Mouse (Mus musculus) forelimb bud, embryonic 11.5 days (tissue): Measurements from ENCODE around the gene Usp47.
A peak's percentile ranks its signal among the peaks of the same experiment; 100 is the strongest.
"Not testable (repeated sequence)": the region's sequence is repeated elsewhere in the genome, so short reads cannot be mapped to it uniquely, and the experiment has no call there.

Experiments
- DNase-seq: peaks from one replicate; pipeline ENCODE4 v3.0.0-alpha.2; 2012; ENCODE audit warnings: low read depth, low spot score

The Usp47 gene

DNA sequence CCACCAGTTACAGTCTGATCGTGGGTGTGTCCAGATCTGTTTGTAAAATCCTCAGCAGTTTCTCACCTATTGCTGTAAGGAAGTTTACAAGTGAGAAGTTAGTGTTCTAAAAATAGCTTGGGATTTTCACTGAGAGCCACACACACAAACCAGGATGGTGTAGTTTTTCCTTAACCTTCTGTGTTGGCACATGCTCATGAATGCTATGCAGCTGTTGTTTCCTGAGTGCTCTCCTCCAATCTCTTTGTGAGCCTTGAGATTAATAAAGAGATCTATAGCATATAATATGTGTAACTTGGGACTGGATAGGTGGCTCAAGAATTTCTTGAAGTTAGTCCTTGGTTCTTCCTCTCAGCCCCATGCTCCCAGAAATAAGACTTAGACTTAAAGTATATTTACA lies 13.3 kb downstream of the Usp47 start:
- no peak for DNase-seq

DNA sequence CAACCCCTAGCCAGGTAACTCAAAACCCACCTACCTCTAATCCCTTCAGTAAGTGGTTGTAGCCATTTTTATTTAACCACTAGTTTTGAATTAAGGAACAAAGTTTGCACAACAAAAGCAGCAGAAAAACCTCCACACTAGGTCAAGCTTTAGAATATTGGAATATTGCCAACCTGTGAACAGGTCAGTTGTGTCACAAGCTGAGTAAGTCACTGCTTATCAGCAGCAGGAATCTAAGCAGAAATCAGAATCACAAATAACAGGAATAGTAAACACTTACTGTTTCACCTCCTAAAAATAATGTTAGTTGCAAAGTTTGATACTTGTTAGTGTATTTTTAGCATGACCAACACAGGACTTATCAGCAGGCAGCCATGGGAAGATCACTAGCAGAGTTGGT lies 17.0 kb downstream of the Usp47 start:
- DNase-seq: no peak

DNA sequence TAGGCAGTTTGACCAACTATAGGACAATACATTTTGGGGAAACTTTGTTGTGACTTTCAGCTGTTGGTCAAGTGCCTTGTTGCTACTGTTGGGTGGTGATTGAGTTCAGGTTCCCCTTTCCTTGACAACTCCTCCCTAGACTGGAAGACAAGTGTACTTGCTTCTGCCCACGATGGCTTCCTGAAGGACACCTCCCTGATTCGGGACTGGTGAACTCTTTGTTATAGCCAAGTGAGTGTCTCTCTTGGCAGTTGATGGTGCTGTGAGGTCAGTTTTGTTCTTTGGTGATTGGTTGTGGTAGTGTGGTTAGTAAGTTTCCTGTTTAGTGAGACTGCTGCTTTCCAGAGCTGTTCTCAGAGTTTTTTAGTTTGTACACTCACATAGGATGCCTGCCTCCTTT lies 19.5 kb downstream of the Usp47 start:
- DNase-seq: no peak

DNA sequence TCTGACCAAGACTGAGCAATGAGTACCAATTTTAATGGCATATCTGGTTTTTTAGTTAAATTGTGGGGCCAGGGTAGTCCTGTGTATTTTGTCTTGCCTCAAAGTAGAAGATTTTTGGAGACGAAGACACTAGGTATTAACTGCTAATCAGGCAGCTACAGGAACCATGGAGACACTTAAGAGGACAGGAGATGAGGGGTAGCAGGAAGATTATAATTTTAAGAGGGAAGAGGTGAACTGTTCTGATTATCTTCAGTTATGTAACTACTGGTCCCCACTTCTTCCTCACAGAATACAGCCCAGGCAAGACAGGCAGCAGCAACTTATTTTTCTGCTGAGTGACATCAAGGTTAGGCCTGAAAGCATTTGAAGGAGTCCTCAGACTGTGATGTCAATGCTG lies 21.9 kb downstream of the Usp47 start:
- DNase-seq: no peak

DNA sequence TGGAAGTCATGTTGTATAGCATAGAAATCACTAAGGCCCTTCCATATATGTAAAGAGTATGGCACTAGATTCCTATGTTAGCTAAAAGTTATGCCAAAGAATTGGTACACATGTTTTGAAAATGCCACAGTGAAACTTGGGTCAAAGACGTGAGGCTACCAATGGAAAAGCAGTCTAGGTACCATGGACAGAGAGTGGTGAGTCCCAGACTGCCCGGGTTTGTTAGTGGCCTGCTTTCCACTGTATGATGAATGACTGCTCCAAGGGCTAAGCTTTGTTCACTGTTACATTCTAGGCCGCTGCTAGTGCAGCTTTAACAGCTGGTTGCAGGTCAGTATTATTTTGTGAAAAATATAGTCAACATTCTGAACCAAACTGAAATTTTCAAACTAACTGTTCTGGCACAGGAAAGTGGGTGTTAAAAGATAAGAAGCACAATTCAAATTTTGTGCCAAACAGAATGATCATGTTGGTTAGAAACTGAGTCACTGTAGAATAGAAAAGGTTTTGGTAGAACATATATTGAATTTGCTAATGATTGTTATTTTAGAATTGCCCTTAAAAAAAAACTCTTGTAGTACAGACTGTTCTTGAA lies 22.6 kb downstream of the Usp47 start:
- DNase-seq: peak; percentile 7

DNA sequence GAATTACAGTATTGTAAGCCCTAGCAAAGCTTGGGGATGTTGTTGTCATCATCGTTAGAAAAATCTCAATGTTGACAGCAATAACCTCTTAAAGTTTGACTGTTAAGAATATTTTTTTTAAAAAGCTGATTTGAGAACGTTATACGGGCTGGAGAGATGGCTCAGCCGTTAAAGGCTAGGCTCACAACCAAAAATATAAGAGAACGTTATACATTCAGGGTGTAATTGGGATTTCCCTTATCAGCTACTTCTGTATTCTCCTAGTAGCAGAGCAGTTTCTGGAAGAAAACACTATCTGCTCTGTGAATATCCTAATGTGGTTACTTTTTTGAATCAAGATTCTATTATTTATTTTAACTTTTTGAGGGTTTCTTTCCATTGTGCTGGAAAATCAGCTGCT lies 25.3 kb downstream of the Usp47 start:
- DNase-seq: no peak

DNA sequence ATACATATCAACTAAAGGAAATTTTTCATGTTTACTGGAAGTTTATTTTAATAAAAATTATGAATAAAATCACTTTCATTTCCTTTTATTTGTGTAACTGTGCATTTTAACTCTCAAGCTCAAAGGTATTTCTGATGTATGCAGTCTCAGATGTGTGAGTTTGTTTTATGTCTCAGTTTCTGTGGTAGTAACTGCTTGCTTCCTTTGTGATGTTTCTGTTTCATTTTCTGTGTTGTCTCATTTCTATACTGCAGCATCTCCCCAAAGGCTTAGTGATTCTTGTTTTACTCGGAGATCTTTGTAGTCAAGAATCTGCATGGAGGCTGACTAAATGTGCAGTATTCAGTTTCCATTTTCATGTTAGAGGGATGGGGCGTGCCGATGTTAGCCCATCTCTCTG lies 30.4 kb downstream of the Usp47 start:
- no peak for DNase-seq

DNA sequence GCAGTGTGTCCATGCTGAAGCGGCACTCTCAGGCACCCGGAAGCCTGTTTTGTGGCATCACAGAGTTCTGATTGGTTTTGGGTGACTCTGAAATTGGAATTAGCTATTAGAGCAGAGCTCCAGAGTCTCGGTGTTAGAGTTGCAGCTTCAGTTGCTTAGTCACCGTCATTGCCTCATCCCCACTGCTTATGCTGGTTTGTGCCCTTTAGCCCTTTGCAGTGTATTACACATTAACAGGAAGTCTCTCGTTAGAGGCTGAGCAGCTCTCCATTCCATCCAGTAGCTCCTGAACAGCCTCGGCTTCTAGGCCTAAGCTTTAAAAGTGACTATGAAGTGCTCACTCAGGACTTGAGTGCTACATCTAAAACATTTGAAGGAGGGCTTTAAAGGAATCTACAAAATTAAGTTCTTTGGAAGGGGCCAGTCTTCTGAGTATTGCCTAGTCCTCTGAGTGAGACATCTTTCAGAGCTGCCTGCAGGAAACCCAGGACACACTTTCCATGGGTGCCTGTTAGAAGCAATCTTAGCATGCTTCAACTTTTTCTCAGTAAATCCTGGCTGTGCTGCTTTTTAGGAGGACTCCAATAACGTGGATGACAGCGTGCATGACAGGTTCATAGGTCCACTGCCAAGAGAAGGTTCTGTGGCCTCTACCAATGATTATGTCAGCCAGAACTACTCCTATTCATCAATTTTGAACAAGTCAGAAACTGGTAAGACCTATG lies 32.8 kb downstream of the Usp47 start:
- no peak for DNase-seq

DNA sequence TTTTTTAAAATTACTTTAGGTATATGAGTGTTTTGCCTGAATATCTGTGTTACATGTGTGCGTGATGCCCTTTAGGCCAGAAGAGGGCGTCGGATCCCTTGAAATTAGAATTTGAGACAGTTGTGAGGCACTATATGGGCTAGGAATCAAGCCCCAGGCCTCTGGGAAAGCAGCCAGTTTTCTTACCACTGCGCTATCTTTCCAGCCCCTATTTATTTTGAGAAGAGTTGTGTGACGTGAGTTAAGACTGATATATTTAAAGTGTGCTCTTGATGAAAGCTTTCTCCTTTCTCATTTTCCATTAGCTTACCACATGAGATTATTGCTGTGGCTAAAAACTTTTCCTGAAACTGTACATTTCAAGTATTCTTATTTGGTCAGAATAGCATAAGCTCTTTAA lies 51.6 kb downstream of the Usp47 start:
- DNase-seq: no peak

DNA sequence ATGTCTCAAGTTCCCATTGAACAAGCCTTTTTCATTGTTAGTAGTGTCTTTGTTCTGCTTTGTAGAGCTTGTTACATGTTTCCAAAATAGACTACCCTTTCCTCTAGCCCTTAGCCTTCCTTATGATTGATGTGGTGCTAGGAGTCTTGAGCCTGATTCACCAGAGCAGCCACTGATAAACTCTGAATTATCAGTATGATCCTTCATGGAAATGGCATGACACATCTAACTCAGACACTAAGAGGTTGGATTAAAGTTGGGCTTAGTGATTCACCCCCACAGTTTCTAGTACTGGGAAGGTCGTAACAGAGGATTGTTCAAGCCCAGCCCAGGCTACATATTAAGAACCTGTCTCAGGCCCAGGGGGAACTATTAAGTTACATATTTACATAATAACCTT lies 59.3 kb downstream of the Usp47 start:
- no peak for DNase-seq

DNA sequence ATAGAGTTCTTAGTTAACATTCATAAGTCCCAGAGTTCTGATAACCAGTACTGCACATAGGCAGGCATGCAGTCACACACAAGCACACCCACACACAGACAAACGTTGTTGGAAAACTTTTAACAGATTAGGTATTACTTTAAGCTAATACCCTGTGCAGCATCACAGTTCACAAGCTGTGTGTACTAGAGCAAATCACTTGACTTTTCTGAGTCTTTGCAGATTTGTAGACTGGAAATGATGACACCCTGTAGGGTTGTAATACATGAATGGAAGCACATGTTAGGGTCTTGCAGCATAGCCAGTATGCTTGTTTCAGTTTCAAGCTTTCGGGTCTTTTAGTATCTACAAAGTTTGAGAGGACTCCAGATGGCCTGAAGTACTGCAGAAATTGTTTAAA lies 60.9 kb downstream of the Usp47 start:
- no peak for DNase-seq

DNA sequence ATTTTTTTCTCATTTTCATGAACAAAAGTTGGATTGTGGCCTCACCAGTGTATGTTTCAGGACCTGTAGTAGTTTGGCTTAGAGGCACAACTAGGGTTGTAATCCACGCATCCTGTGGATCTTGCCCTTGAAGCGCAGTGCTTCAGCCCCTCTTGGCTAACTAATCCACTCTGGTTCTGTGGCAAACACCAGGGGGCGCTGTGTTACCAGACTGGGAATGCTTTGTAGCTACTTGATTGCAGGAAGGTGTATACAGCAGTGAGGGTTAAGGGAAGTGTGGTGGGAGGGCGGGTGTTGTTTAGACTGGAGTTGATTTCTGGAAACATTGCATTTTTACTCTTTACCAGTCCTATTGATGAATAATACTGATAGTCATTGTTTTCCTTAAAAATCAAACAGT lies 61.8 kb downstream of the Usp47 start:
- DNase-seq: peak; percentile 83

DNA sequence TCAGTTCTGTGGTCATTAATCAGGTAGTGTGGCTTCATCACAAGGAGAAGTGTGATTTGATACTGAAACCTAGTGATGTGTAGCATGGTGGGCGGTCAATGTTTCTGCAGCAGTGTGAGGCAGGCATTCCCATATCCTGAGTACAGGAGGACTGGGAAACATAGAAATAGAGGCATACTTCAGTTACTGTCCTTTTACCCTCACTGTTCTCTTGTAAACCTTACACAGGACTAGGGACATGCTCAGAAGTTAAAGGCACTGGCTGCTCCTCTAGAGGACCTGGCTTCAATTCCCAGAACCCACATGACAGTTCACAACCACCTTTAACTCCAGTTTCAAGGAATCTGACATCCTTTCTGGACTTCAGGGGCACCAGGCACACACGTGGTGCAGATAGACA lies 62.9 kb downstream of the Usp47 start:
- no peak for DNase-seq

DNA sequence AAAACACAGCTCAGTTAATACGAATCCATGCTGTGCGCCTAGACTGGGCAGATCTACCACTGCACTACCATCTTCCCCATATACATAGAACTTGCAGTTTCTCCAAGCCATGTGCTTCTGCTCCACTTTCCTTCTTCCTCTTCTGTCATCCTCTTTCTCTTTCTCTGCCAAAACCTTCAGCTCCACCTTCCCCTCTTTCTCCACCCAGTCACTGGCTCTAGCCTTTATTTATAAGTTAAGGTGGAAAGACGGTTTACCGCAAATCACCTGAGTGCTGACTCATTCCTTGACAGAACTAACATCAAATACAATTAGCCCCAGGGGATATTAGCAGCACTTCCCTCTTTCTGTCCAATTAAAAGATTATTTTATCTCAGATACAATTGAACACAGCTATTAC lies 71.6 kb downstream of the Usp47 start:
- DNase-seq: not testable (repeated sequence)

DNA sequence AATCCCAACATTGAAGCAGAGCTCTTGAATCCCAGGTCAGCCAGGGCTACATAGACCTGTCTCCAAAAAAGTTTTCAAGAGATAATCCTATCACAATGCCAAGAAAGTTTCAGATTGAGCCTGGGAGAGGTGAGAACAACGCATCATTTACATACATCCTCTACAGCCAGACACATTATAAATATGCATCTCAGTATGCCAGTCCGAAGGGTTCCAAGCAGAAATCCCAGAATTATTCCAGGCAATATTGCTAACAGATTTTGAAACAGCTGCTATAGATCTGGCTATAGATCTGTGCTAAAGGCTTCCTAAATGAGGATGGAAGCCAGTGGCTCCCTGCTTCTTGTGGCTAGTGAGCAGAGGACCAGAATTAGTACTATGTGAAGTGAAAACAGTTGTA lies 77.6 kb downstream of the Usp47 start:
- DNase-seq: no peak

DNA sequence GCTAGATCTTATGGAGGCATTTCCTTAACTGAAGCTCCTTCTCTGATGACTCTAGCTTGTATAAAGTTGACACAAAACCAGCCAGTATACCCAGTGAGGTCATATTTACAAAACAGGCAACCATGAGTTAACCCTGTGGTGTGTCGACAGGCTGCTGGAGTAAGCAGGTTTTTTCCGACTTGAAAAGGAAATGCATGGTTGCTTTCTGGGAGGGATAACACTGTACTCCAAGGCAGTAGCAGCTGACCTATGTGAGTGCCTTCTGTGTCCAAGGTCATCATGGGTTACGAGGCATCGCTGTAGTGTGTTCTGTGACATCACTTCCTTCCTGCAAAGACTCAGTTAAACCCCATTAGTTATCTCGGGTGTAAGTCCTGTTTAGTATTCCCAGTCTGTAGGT lies 79.6 kb downstream of the Usp47 start:
- no peak for DNase-seq

DNA sequence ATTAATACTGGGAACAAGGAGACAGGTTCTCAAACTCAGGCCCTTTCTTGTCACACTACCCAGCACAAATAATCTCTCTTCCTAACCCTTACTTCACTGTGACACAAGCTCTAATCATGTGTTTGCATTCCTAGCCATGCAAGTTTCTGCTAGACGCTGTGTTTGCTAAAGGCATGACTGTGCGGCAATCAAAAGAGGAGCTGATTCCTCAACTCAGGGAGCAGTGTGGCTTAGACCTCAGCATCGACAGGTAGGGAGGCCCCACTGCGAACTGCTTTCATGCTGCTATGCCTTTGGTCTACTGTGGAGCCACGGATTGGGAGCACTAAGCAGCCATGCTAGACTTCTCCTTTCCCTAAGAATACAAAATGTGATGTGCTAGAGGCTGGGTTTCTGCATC lies 80.5 kb downstream of the Usp47 start:
- no peak for DNase-seq

DNA sequence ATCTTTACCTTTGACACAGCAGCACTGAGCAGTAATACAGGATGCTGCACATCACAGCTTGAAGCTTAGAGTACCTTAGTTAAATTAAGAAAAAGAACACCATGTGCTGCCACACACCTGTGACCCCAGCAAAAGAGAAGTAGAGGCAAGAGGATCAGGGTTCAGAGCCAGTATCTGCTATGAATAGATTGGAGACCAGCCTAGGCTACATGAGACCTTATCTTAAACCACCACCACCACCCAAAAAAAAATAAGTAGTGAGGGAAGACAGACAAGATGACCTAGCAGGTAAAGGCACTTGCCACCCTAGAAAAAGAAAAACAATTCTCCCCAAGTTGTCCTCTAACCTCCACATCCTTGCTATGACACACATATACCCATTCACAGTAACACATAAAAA lies 85.5 kb downstream of the Usp47 start:
- DNase-seq: no peak

DNA sequence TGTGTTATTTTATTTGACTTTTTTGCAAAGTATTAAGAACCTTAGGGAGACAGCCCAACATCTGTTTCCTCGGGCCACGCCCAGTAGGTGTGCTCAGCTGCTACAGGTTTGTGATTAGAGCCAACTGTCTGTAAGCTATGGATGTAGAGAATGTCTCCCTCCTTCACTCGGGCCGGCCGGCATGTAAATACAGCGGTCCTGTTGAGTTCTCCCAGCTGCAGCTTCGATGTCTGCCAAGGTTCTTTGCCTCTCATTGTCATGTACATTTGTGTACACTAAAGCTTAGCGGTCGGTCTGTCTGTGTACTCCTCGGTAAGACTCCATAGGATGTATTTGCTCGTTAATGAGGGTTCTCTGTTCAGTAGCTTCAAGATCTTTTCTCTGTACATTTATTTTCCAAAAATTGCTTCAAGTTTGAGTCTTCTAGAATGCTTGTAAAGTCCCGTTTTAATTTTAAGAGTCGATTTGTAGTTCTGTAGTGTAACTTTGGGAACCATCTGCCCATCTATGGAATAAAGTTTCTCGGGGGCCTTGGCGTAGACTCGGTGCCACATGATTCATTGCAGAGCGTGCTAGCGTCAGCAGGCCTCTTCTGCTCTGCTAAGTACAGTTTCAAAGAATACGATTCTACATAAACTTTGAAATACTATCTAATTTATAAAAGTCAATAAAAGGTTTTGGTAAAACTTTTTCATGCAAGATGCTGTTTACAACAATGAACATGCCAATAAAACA lies 87.5 kb downstream of the Usp47 start:
- no peak for DNase-seq

DNA sequence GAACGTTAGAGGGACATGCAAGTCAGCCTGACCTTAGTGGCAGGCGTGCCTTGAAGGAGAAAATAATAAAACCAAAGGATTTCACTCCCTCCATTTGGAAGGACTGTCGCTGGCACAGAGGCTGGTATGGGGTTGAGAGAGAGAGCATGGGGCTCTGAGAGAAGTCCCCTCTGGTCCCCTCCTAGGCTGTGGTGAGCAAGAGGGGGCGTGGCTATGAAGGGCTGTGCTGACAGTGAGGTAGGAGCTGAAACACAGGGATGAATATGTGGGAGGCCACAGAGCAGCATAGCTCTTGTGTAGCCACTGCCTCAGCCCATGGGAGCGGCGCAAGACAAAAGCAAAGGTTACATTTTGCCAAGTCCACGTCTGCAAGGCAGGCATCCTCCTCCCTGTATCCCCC lies 94.2 kb downstream of the Usp47 start:
- no peak for DNase-seq

DNA sequence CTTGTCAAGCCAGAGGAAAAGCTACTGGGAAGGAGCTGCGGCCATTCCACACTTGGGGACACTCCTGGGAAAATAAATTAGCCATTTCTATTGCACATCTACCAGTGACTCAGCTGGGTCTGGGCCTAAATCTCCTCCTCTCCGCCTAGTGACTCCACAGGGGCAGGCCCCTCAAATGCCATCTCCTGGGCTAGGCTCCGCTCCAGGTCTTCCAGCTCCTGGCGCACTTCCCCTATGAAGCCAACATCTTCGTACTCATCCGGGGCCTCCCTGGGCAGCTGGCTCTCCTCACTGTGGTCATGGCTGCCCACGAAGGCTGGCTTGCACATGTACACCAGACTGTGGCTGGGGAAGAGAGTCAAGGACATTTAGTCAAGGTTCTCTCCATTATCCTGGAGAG lies 94.8 kb downstream of the Usp47 start:
- DNase-seq: no peak

DNA sequence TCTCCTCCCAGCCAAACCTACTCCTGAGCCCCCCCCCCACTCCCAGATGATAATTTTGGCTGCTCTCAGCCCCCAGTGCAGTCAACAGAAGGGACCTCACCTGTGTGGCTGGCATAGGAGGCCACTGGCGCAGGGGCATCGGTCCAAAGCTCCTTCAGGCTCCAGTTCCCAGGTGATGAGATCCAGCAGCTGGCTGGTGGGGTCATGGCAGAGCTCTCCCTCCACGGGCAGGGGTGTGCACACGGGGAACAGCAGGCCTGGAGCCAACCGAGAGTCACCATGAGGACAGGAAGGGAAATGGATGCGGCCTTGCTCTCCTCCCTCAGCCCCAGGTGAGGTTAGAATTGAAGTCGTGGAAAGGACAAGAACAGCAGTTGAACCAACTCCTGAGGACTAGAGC lies 95.9 kb downstream of the Usp47 start:
- no peak for DNase-seq
